Comparison of ENCODE assay signal across 14 mouse cellular contexts in the genomic region with DNA sequence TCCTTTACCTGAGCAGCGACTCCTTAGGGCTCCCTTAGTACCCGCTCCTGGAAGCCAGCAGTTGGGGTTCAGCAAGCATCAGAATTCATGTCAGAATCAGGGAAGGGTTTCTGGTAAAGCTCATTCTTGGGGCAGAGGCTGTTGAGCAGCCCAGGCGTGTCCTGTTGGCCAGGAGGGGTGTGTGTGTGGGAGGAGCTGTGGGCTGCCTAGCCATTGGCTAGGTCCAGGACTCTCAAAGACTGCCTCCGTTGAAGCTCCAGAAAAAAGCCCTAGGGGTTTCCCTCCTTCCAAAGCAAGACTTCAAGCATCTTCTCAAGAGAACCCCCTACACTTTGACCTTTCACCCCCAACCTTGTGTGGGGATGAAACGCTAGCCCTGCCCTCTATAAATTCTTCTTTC. TPM values are rescaled to one million over a fixed set of nuclear protein-coding genes. Genes with fewer than 3 reads are reported as not detected.
DNase-seq lines count a peak whose midpoint lies in the region; ATAC-seq and TF ChIP-seq lines count a peak whose summit lies in the region.
"Had no signal": no experiment of that assay in that cellular context is flagged by ENCODE, and none has a peak within 500 bp of the region (broad histone marks: within the 10 kb centered on the region; RNA-seq: fewer than 3 reads in every experiment).

TSS of gene Gjb5 (minus strand) at position 164 of the 400 bp plus-strand sequence.

- ATAC-seq in kidney, embryonic 16.5 days (ENCODE audit: low FRiP score, low TSS enrichment) = peak; percentile 80; the same call in 1 of the 2 replicates
- no peak for ATAC-seq in embryonic facial prominence, embryonic 11.5 days (replicated peaks; ENCODE audit: insufficient number of reproducible peaks, low FRiP score, low TSS enrichment, low read depth)

- no peaks in the 10 kb centered on the region for H3K36me3 ChIP-seq in kidney, embryonic 16.5 days (ENCODE audit: insufficient read depth, low read length)
- peaks cover 16% of the 10 kb centered on the region for H3K36me3 ChIP-seq in ES-E14 (ENCODE audit: control insufficient read depth, insufficient read depth, low read length, poor library complexity, severe bottlenecking)
- H3K36me3 ChIP-seq in embryonic facial prominence, embryonic 11.5 days (replicated peaks; ENCODE audit: control insufficient read depth, insufficient read depth, low read depth, low read length) = no peaks in the 10 kb centered on the region
- H3K36me3 ChIP-seq: forebrain, embryonic 12.5 days had no signal

- peak within 1 kb of the TSS; percentile 43 for H3K4me2 ChIP-seq in kidney, embryonic 16.5 days (replicated peaks; ENCODE audit: low read depth, low read length)
- H3K4me2 ChIP-seq in embryonic facial prominence, embryonic 11.5 days (ENCODE audit: low read depth, low read length) = no peak within 1 kb of the TSS; the same call in 1 of the 2 replicates
- H3K4me2 ChIP-seq: forebrain, embryonic 12.5 days had no signal

- peak within 1 kb of the TSS; percentile 18; the same call in 1 of the 2 replicates for H3K9ac ChIP-seq in kidney, embryonic 16.5 days (replicated peaks; ENCODE audit: low read length)
- peak within 1 kb of the TSS; percentile 67 for H3K9ac ChIP-seq in ES-E14 (ENCODE audit: insufficient read depth, low read depth, low read length, poor library complexity, severe bottlenecking)
- H3K9ac ChIP-seq in embryonic facial prominence, embryonic 11.5 days (replicated peaks; ENCODE audit: low read length) = no peak within 1 kb of the TSS
- H3K9ac ChIP-seq: forebrain, embryonic 12.5 days; liver, embryonic 14.5 days had no signal

- no peak within 1 kb of the TSS for H3K4me3 ChIP-seq in kidney, embryonic 16.5 days (ENCODE audit: low read length)
- H3K4me3 ChIP-seq in ES-E14 (ENCODE audit: insufficient read depth in 1 of 2, low read depth in 1 of 2, low read length in 2 of 2, poor library complexity in 1 of 2, severe bottlenecking in 1 of 2) = peak within 1 kb of the TSS; percentile 62 to 64
- no peak within 1 kb of the TSS for H3K4me3 ChIP-seq in embryonic facial prominence, embryonic 11.5 days (ENCODE audit: low read depth, low read length)
- H3K4me3 ChIP-seq: forebrain, embryonic 12.5 days had no signal

- no peaks in the 10 kb centered on the region for H3K27me3 ChIP-seq in kidney, embryonic 16.5 days (ENCODE audit: insufficient read depth, low read length)
- H3K27me3 ChIP-seq in embryonic facial prominence, embryonic 11.5 days (ENCODE audit: control insufficient read depth, insufficient read depth, low read length) = no peaks in the 10 kb centered on the region; the same call in 1 of the 2 replicates

- peaks cover 11% of the 10 kb centered on the region for H3K4me1 ChIP-seq in kidney, embryonic 16.5 days (ENCODE audit: insufficient read depth, low read length)
- peaks cover 13 to 52% of the 10 kb centered on the region in 2 experiments; a peak in 3 of 4 replicates for H3K4me1 ChIP-seq in ES-E14 (ENCODE audit: control insufficient read depth in 2 of 2, insufficient read depth in 2 of 2, low read length in 2 of 2, poor library complexity in 1 of 2)
- H3K4me1 ChIP-seq in embryonic facial prominence, embryonic 11.5 days (ENCODE audit: control insufficient read depth, insufficient read depth, low read length) = no peaks in the 10 kb centered on the region; the same call in 1 of the 2 replicates

- no peak for DNase-seq in kidney, adult 9 months
- no peak for DNase-seq in ES-E14 (ENCODE audit: low read depth, low spot score)
- DNase-seq in embryonic facial prominence, embryonic 11.5 days (ENCODE audit: low spot score) = peak; percentile 34
- DNase-seq in lung, postnatal 36 days = peak; percentile 41
- DNase-seq in B cell, adult 2 months = no peak
- no peak for DNase-seq in adrenal gland, postnatal 4 days (ENCODE audit: low spot score in 2 of 2)
- DNase-seq: cerebellum, adult 9-11 months; gastrocnemius, postnatal 14 days; spleen, adult 18-20 months; thymus, adult 2 months had no signal

- in situ Hi-C loops in ES-E14 (cut with MboI; ENCODE audit: low sequenced_read_pairs in 2 of 2, unreplicated experiment in 2 of 2) = no loop called here

- WGBS in kidney, embryonic 16.5 days = 27% methylated on average over 5 of the region's 5 CpGs
- WGBS in embryonic facial prominence, embryonic 11.5 days = 22% methylated on average over 5 of the region's 5 CpGs

- H3K9me3 ChIP-seq in kidney, embryonic 16.5 days (ENCODE audit: low read length) = no peaks in the 10 kb centered on the region
- no peaks in the 10 kb centered on the region for H3K9me3 ChIP-seq in ES-E14 (ENCODE audit: control insufficient read depth, insufficient read depth, low read depth, low read length)
- no peaks in the 10 kb centered on the region for H3K9me3 ChIP-seq in embryonic facial prominence, embryonic 11.5 days (replicated peaks; ENCODE audit: control insufficient read depth, low read length)
- H3K9me3 ChIP-seq: forebrain, embryonic 12.5 days had no signal

- H3K27ac ChIP-seq in kidney, embryonic 16.5 days (ENCODE audit: low read length) = no peak within 1 kb of the TSS
- H3K27ac ChIP-seq in ES-E14 (ENCODE audit: insufficient read depth, low read depth, low read length, poor library complexity, severe bottlenecking) = peak within 1 kb of the TSS; percentile 75
- H3K27ac ChIP-seq in embryonic facial prominence, embryonic 11.5 days (replicated peaks; ENCODE audit: low read depth, low read length) = no peak within 1 kb of the TSS
- H3K27ac ChIP-seq: forebrain, embryonic 12.5 days; liver, embryonic 14.5 days had no signal

TF ChIP-seq in ES-E14, 5 proteins besides CTCF, POLR2A, EP300 and RAD21:
- no peak for TF ChIP-seq HCFC1 (IDR thresholded peaks at IDR 0.05; ENCODE audit: borderline replicate concordance, insufficient read depth, low read length)
- TF ChIP-seq ZC3H11A (IDR thresholded peaks at IDR 0.05; ENCODE audit: borderline replicate concordance, low read depth, low read length) = no peak
- no peak for TF ChIP-seq MAFK (IDR thresholded peaks at IDR 0.05; ENCODE audit: insufficient read depth, low read depth, low read length)
- no peak for TF ChIP-seq ZNF384 (IDR thresholded peaks at IDR 0.05; ENCODE audit: low read depth, low read length)
- no peak for TF ChIP-seq CHD2 (IDR thresholded peaks at IDR 0.05; ENCODE audit: low read depth, low read length)

RNA-seq across cellular contexts. Expression of gene Gjb5, which starts in this region (rescaled TPM):
- 1.5 and 1.8 TPM in 2 replicates for polyA plus RNA-seq in kidney, embryonic 16.5 days (2015; fragmentation: Nextera tagmentation; extraction: Ambion mirVana)
- total RNA-seq in ES-E14 (2012; rRNA removed) = 27.1 and 60.6 TPM in 2 replicates
- 0.70 and 0.84 TPM in 2 replicates for polyA plus RNA-seq in embryonic facial prominence, embryonic 11.5 days (2014; fragmentation: Nextera tagmentation; extraction: Ambion mirVana)
- total RNA-seq in adrenal gland, postnatal 4 days (2021) = 1 to 10 TPM in 1 of 2 experiments, under 1 TPM in 1; 0.65 to 1.1 TPM
- total RNA-seq: left cerebral cortex, adult 18-20 months had no signal
- polyA plus RNA-seq: forebrain, embryonic 12.5 days had no signal

Comparison
In these comparisons a context has a peak if more than half of its experiments do, and no peak if none do; other contexts are left out.
1. RNA of gene Gjb5 (total RNA-seq): 27.1 to 60.6 TPM in ES-E14; 0.65 to 1.1 TPM in adrenal gland, postnatal 4 days; every median in the first group is over 10 times any median in the second.
2. Peak in DNase-seq in embryonic facial prominence, embryonic 11.5 days; RNA of the gene not detected or under 1 TPM.
3. H3K4me3 ChIP-seq: peak in ES-E14 (2 of 2); none in kidney, embryonic 16.5 days (single experiment) and embryonic facial prominence, embryonic 11.5 days (single experiment).